Mouse (Mus musculus) bone marrow, adult 2 months (tissue): Measurements from ENCODE around the gene Ddx19b.

Experiments
- CTCF ChIP-seq: fragments of 200-500 bp; IDR thresholded peaks from 2 replicates; pipeline ENCODE4 v1.5.1; 2011; ENCODE audit warnings: low read length, control low read depth; ENCODE audit not compliant: control insufficient read depth, insufficient read depth
- POLR2A ChIP-seq: fragments of 200-500 bp; IDR thresholded peaks from 2 replicates; pipeline ENCODE4 v1.6.1; 2011; ENCODE audit warnings: low read depth, mild to moderate bottlenecking, control low read depth, low read length, borderline replicate concordance; ENCODE audit not compliant: control insufficient read depth

DNA sequence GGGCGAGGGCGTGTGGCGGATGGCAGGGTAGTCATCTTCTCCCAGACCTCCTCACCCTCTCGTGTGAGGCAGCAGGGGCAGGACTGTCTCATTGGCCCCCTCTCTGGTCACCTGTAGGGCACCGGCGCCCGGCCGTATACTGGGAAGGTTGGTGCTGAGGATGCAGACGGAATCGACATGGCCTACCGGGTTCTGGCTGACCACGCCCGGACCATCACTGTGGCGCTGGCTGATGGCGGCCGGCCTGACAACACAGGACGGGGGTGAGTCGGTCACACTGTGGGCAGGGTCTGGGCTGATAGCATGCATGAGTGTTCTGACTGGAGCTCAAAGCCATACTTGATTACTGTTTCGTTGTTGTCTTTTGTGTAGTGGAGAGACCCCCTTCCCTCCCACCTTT, 11.0 kb upstream of the Ddx19b start:
- TF ChIP-seq POLR2A (no peak), CTCF (no peak)
